Mouse (Mus musculus): Measurements from ENCODE around the gene Chrm4. TPM values are rescaled to one million over a fixed set of nuclear protein-coding genes. Genes with fewer than 3 reads are reported as not detected.

Chrm4 gene
- polyA plus RNA-seq, 1 experiment from 2014 or later: 0.12 TPM

DNA sequence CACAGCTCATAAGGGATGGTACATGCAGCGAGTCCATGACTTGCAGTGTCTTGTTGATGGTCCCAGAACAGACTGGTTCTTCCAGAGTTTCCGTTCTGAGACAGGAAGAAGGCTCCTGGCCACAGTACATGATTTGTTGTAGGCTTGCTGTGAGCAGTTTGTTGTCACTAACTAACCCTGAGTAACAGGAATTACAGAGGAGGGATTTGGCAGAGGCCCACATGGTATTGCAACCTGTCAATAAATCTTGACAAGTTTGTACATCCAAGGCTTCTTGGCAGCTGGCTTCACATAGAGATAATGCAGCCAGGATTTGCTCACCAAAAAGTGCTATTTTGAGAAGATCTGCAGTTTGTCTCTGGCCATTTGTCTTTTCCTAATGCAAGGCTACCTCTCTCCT lies 20.9 kb upstream of the Chrm4 start:
- Histone ChIP-seq H3K36me3 (replicated peaks) (peaks cover 70% of the 10 kb centered on the region), H3K9me3 (no peaks in the 10 kb centered on the region), H3K27ac (no peak overlapping the region), H3K4me3 (no peak overlapping the region), H3K27me3 (ENCODE audit: poor library complexity, severe bottlenecking) (no peaks in the 10 kb centered on the region), H3K4me1 (peaks cover 7% of the 10 kb centered on the region; the same call in 1 of the 2 replicates)
- no peak for DNase-seq (ENCODE audit: extremely low spot score, low spot score)
- WGBS: 96% methylated on average over 2 of the region's 2 CpGs

DNA sequence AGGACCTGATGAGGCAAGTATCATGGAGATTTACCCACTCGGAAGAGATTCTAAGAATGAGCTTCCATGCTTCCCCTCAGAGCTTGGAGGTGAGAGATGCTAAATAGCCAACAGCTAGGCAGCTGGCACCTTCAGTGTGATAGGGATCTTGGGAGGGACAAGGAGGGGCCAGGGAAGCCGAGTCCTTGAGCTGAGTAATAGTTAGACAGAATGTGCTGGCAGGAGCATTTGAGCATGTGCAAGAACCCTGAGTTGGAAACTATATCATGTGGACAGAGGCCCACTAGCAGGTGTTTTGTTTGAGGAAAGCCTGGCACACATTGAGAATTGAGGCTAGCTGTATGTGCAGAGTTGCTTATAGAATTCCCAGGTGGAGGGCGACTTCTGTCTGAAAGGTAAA lies 14.4 kb upstream of the Chrm4 start:
- Histone ChIP-seq H3K4me1 (no peaks in the 10 kb centered on the region), H3K4me3 (no peak overlapping the region), H3K36me3 (replicated peaks) (peaks cover 94% of the 10 kb centered on the region), H3K27ac (no peak overlapping the region), H3K27me3 (ENCODE audit: poor library complexity, severe bottlenecking) (no peaks in the 10 kb centered on the region), H3K9me3 (no peaks in the 10 kb centered on the region)
- 86% methylated on average over 3 of the region's 3 CpGs for WGBS
- no peak for DNase-seq (ENCODE audit: extremely low spot score, low spot score)

DNA sequence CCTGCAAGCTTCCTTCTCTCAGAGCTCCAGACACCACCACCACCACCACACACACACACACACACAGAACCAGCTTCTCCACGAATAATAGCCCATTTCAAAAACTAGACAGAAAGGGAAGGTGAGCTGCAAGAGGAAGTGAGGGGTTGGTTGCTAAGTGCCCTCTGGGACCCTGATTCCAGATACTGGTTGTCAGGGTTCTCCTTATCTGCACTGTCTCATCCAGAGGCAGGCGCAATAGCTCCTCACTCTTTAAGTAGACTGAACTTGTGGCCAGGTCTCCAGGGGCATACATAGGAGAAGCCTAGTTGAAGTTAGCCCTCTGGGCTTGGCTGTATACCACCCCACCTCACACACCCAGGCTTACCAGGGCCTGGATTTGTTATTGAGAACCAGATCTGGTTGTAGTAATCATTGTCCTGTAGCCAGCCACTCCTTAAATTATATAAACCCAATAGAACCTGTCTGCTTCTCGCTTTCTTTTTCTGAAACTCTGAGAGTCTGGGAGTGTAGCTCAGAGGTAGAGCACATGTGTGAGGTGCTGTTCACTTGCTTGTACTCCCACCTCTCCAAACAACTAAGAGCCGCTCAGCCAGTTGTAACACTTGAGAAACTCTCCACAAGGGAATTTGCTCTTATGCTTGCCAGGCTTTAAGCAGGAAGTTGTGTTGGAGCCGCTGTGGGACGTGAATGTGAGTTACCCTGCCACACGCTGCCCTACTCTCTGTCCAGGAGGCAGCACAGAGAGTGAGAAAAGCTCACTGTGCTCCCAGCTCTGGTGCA lies 13.5 kb upstream of the Chrm4 start:
- Histone ChIP-seq H3K4me3 (no peak overlapping the region), H3K27me3 (ENCODE audit: poor library complexity, severe bottlenecking) (no peaks in the 10 kb centered on the region), H3K27ac (no peak overlapping the region), H3K9me3 (no peaks in the 10 kb centered on the region), H3K36me3 (replicated peaks) (peaks cover 98% of the 10 kb centered on the region), H3K4me1 (no peaks in the 10 kb centered on the region)
- WGBS: 90% methylated on average over 7 of the region's 7 CpGs
- no peak for DNase-seq (ENCODE audit: extremely low spot score, low spot score)

DNA sequence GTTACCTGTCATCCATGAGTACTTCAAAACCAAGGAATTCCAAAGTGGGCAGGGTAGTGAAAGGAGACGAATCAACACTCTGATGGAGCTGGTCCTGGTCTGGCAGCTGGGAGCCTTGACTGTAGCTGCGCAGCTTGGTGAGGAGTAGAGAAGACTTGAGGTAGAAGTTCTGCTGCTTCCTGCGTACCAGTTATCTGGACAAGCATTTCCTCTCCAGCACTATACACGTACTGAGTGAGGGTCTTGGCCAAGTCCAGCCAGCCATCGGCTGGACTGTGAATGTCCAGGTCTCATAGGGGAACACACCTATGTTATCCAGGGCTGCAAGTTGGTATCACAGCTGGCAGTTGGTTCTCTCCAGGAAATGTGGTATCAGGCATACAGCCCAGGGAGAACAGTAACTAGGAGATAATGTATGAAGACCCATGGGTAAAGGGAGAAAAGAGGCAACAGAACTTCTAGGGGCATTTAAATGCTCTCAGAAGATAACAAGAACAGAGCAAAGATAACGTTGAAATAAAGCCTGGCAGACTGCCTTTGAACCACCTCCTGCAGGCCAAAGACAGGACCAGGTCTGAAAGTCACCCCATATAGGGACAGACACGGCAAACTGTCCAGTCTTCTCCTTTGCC lies 10.6 kb upstream of the Chrm4 start:
- peaks cover 21% of the 10 kb centered on the region for H3K27me3 ChIP-seq (ENCODE audit: poor library complexity, severe bottlenecking)
- DNase-seq (ENCODE audit: extremely low spot score, low spot score): peak; percentile 13
- H3K4me3 ChIP-seq: no peak overlapping the region
- H3K4me1 ChIP-seq: peaks cover 6% of the 10 kb centered on the region
- no peak overlapping the region for H3K27ac ChIP-seq
- H3K36me3 ChIP-seq (replicated peaks): peaks cover 80% of the 10 kb centered on the region
- WGBS: 92% methylated on average over 7 of the region's 7 CpGs
- H3K9me3 ChIP-seq: no peaks in the 10 kb centered on the region

DNA sequence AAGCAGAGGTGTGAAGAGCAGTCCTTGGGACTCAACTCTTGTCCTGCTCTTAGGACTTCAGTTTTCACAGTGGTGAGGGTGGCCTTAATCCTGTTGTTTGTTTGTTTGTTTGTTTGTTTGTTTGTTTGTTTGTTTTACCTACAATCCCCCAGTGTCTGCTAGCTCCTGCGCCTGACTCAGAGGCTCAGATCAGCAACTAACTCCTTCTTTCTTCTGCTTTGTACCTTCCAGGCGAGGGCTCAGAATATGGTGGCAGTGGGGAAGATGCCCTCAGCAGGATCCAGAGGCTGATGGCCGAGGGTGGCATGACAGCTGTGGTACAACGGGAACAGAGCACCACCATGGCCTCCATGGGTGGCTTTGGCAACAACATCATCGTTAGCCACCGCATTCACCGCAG lies 10.0 kb upstream of the Chrm4 start:
- Histone ChIP-seq H3K9me3 (no peaks in the 10 kb centered on the region), H3K36me3 (replicated peaks) (peaks cover 73% of the 10 kb centered on the region), H3K27me3 (ENCODE audit: poor library complexity, severe bottlenecking) (peaks cover 27% of the 10 kb centered on the region), H3K27ac (no peak overlapping the region), H3K4me1 (peaks cover 13% of the 10 kb centered on the region), H3K4me3 (no peak overlapping the region)
- peak; percentile 12 for DNase-seq (ENCODE audit: extremely low spot score, low spot score)
- 87% methylated on average over 7 of the region's 7 CpGs for WGBS

DNA sequence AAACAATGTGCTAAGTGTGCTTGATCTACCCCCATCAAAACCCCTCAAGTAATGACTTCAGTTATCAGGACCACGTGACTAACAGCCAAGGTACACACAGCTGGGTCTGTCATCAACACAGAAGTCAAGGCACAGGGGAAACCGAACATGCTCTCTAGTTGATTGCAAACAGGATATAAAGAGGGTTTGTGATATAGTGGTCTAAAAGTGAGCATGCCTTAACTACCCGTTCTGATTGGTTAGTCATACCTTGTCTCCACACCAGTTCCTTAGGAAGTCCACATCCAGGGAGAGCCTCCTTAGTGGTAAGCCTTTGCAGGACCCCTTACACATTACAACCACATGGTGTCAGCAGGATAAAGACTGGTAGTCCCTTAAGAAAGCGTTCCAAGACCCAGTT lies 6.9 kb upstream of the Chrm4 start:
- no peak for DNase-seq (ENCODE audit: extremely low spot score, low spot score)
- peaks cover 57% of the 10 kb centered on the region for H3K27me3 ChIP-seq (ENCODE audit: poor library complexity, severe bottlenecking)
- no peaks in the 10 kb centered on the region for H3K9me3 ChIP-seq
- H3K36me3 ChIP-seq (replicated peaks): peaks cover 43% of the 10 kb centered on the region
- peaks cover 36% of the 10 kb centered on the region for H3K4me1 ChIP-seq
- no peak overlapping the region for H3K4me3 ChIP-seq
- WGBS: 80% methylated on average over 4 of the region's 4 CpGs
- H3K27ac ChIP-seq: no peak overlapping the region

DNA sequence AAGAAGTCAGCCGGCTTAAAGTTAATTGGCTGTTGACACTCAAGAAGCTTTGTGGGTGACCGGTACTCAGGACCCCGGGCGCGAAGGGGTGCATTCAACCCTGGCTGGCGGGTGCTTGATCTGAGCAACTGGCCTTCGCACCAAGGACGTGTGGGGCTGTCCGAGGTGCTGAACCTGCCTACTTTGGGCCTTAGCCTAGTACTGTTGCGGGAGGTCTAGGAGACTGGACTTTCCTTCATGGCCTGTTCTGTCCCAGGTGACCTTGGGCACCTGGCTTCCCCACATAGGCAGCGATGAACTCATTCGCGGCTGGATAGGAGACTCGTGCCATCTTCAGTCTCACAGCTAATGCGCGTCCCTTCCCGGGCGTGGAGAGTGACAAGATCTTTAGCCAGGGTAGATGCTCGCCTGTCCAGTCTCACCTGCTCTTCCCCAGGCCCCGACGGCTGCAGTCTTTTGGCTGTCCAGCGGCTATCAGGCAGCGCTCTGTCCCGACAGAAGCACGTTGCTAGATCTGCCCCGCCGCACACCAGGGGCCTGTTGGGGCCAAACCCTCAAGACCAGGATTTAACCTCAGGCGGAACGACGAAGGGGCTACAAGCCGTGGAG lies 5.8 kb upstream of the Chrm4 start:
- H3K27me3 ChIP-seq (ENCODE audit: poor library complexity, severe bottlenecking): peaks cover 67% of the 10 kb centered on the region
- WGBS: 3% methylated on average over 31 of the region's 31 CpGs
- peak overlapping the region; percentile 66 for H3K27ac ChIP-seq

DNA sequence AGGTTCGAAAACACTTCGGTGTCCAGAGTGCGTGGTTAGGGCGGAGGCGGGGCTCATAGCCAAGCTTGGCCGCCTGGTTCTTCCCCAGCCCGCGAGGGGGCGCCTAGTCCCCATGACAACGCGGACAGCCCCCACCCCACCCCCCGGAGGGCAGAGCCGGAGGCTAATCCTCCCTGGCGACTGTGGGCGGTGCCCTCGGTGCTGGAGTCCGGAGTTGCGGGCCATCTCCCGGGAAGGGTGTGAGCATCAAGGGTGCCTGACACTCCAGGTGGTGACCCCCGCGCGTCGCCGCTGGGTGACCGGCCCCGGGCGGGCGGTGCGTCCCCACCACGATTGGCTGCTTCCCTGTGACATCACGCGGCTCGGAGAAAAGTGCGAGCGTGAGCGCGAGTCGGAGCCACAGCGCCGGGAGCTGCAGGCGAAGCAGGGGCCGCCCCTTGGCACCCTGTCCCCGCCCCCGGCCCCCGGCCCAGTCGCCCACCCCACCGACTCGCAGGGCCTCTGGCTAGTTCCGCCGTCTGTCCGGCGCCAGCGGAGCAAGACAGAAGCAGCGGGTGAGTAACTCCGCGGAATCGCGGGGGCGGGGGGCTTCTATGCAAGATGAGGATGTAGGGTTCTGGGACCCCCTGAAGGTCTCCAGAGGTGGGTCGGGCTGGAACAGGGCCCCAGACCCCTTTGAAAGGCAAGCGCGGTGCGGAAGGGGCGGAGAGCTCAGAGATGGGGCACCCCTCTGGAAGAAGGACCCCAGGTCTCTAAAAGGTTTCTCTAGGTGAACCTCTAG lies 5.1 kb upstream of the Chrm4 start:
- DNase-seq (ENCODE audit: extremely low spot score, low spot score): peak; percentile 79
- Histone ChIP-seq H3K4me3 (peak overlapping the region; percentile 71), H3K27ac (peak overlapping the region; percentile 66), H3K9me3 (no peaks in the 10 kb centered on the region), H3K27me3 (ENCODE audit: poor library complexity, severe bottlenecking) (peaks cover 67% of the 10 kb centered on the region), H3K36me3 (replicated peaks) (peaks cover 26% of the 10 kb centered on the region), H3K4me1 (peaks cover 36% of the 10 kb centered on the region)
- WGBS: under 1% methylated on average over 64 of the region's 64 CpGs

More for the DNA sequence above, 5.8 kb upstream of the Chrm4 start:
- H3K9me3 ChIP-seq: no peaks in the 10 kb centered on the region
- H3K4me1 ChIP-seq: peaks cover 36% of the 10 kb centered on the region
- H3K36me3 ChIP-seq (replicated peaks): peaks cover 33% of the 10 kb centered on the region
- no peak for DNase-seq (ENCODE audit: extremely low spot score, low spot score)
- H3K4me3 ChIP-seq: peak overlapping the region; percentile 71

DNA sequence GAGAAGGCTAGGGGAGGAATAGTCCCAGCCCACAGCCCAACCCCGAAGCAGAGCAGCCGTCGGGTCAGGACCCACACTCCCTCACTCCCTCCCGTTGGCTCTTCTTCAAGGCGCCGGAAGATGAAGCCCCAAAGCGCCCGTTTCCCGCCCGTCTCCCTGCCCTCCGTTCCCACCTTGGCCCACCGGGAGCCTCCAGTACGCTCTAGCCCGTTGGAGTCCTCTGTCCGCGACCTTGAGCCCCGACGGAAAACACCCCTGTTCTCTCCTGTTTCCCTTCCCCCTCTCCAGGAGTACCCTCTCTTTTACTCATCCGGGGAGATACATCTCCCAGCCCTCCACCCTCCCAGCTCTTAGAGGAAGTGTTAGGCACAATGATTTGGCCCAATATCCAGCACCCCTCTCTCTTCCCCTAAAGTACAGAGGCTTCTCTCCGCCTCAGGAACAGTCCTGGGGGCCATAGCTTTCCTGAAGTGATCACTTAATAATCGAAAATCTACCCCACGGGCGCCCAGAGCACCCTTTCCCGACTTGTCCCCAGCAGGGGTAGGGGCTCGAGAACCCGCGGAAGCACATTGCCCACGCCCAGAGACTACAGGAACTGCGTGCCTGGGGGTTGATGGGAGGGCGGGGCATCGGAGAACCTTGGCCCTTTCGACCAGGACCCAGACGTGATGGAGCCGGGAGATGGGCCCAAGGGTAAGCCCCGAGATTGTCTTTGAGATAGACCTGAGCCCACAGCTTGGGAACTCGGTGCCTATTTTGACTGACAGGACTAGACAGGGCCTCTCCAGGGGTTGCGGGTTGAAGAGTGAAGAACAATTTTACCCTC lies 4.2 kb upstream of the Chrm4 start:
- Histone ChIP-seq H3K9me3 (no peaks in the 10 kb centered on the region), H3K27me3 (ENCODE audit: poor library complexity, severe bottlenecking) (peaks cover 72% of the 10 kb centered on the region), H3K4me1 (peaks cover 44% of the 10 kb centered on the region), H3K4me3 (peak overlapping the region; percentile 71), H3K27ac (no peak overlapping the region), H3K36me3 (replicated peaks) (peaks cover 24% of the 10 kb centered on the region)
- 3% methylated on average over 37 of the region's 37 CpGs for WGBS
- DNase-seq (ENCODE audit: extremely low spot score, low spot score): no peak

DNA sequence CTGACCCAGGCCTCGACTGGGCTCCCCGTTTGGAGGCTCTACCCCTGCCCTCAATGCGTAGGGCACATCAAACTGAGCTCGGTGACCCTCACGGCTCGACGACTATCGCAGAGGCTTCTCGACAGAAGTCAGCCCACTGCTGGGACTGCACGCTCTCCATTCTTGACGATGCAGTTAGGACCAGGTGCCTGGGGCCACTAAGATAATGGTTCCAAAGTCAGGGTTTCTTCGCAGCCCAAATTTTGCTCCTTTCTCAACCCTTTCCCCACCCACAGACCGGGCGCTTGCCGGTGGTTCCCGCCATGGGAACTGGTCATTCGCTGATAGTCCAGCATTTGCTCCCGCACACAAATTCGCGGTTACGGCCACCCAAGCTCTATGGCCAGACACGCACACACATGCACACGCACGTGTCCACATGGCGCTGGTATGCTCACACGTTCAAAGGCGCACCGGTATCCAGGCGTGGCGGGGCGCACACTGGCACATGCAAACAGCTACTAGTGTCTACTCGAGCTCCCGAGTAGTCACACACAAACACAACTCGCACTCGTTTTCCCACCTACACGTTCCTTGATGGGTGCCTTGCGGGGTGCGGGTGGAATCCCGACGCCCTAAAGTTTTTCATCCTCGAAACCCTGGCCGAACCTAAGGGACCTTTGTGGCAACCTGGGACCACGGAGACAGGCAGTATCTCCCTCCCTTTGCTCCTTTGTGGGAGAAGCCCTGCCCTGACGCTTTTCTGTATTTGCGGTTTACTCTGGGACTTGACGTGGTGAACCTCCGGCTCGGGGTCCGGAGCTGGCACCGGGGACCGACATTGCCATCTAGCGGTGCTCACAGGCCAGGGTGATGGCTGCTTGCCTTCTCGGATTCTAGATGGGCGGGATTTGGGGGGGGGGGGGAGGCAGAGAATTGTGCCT lies 3.4 kb upstream of the Chrm4 start:
- Histone ChIP-seq H3K27ac (no peak overlapping the region), H3K4me1 (peaks cover 53% of the 10 kb centered on the region), H3K4me3 (peak overlapping the region; percentile 71), H3K9me3 (no peaks in the 10 kb centered on the region), H3K36me3 (replicated peaks) (peaks cover 24% of the 10 kb centered on the region), H3K27me3 (ENCODE audit: poor library complexity, severe bottlenecking) (peaks cover 76% of the 10 kb centered on the region)
- WGBS: 4% methylated on average over 54 of the region's 54 CpGs
- peak; percentile 80 for DNase-seq (ENCODE audit: extremely low spot score, low spot score)

DNA sequence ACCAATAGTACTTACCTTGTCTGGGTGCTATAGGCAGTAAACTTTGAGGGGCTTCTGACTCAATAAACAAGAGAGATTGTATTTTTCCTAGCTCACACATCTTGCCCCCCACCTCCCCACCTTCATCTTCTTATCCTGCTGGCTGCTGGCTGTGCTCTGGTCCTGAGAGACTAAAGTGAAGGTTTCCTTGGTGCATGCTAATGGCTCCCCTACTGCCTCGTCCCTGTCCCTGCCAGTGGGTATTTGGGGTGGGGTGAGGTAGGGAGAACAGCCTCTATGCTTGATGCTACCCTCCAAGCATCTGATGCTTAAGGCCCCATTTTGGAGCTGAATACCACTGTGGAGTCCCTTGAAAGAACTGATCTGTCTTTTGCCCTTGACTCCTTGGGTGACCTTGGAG lies 2.3 kb upstream of the Chrm4 start:
- H3K4me1 ChIP-seq: peaks cover 63% of the 10 kb centered on the region
- DNase-seq (ENCODE audit: extremely low spot score, low spot score): no peak
- no peak overlapping the region for H3K27ac ChIP-seq
- no peak overlapping the region for H3K4me3 ChIP-seq
- H3K9me3 ChIP-seq: no peaks in the 10 kb centered on the region
- H3K27me3 ChIP-seq (ENCODE audit: poor library complexity, severe bottlenecking): peaks cover 76% of the 10 kb centered on the region
- H3K36me3 ChIP-seq (replicated peaks): peaks cover 26% of the 10 kb centered on the region
- WGBS: 67% methylated on average over 1 of the region's 1 CpGs

All from forebrain, embryonic 10.5 days (tissue).